Mouse (Mus musculus): ENCODE results near the gene Rbm47.

Rbm47 gene

GRCm38 (mm10) chr5:66084541-66084940, 88.4 kb downstream of the Rbm47 start:
- DNase-seq, result no peak

DNA sequence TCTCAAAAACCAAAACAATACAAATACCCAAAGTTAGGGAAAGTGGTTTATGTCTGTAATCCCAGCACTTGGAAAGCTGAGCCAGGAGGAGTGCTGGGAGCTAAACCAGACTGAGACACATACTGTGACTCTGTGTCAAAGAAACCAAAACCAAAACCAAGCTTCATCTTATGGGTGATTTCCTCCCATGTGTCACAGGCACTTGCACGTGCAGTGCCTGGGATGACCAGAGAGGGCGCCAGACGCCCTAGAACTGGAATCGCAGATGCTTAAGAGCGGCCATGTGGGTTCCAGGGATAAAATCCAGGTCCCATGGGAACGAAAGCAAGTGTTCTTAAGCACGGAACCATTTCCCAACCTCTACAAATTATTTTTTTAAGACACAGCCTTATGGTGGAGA, 89.6 kb downstream of the Rbm47 start:
- peak; percentile 71 for DNase-seq

- DNase-seq, result no peak
These were observed 90.7 kb downstream of the Rbm47 start for GRCm38 (mm10) chr5:66082229-66082572.

DNA sequence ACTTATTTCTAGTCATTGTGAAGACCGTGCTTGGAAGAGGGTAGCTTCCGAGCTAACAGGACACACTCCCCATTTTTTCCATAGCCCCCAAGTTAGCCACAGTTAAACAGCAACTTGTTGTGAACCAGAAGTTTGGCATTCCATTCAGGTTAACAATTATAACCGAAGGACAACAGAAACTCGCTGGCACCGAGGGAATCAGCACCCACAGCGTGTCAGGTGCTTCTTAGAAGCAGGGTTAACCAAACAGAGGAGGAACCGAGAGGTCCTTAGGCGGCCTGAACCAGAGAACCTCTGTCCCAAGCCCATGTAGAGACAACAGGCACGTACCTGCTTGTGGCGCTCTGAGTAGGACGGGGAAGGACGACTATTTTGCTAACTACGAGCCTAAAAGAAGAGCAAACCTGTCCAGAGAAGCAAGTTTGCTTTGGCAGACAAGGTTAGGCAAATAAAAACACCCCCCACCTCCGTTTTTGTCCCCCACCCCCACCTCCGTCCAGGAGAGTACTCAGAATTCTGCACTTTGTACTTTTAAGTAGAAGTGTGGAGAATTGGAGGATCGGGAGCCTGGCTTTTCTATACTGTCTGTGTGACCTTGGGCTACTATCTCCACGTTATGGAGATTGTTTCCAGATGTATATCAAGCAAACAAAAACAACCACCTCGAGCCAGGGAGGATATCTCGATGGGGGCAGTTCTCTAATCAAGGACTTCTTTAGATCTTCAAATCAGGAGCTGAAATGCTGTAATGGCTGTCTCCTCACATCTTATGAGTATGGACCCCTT, 91.3 kb downstream of the Rbm47 start:
- no peak for DNase-seq

DNA sequence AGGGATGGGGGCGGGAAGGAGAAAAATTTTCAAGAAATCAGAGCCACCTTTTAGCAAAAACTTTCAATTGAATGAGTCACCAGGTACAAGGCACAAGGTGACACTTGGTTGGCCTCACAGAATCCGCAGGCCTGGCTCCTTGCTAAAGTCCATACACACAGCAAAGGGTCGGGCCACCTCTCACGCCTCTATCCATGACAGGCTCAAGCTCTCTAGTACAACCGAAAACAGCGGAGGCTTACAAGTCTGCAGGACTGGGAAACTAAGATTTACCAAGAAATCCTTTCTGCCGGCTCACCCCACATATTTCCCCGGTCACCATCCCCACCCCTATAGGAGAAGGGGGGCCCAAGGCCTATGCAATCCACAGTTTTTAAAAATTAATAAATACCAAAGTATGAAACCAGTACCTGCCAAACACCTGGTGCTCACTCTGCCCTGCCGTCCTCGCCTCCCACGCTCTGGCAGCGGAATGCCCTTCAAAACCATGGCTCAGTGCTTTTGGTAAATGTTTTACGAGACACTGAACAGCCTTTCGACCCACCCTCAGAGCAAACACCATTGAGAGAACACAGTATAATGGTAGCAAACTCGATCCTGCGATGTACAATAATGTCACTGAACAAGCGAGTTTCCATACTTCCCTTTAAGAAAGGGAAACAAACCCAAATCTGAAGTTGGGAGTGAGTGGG, 92.2 kb downstream of the Rbm47 start:
- no peak for DNase-seq

- DNase-seq, result no peak
These were observed 93.3 kb downstream of the Rbm47 start for GRCm38 (mm10) chr5:66079358-66080179.

GRCm38 (mm10) chr5:66078491-66079012, 94.4 kb downstream of the Rbm47 start:
- DNase-seq, result no peak

- DNase-seq, result peak; percentile 66
These were observed 95.5 kb downstream of the Rbm47 start for GRCm38 (mm10) chr5:66077416-66077815.

DNA sequence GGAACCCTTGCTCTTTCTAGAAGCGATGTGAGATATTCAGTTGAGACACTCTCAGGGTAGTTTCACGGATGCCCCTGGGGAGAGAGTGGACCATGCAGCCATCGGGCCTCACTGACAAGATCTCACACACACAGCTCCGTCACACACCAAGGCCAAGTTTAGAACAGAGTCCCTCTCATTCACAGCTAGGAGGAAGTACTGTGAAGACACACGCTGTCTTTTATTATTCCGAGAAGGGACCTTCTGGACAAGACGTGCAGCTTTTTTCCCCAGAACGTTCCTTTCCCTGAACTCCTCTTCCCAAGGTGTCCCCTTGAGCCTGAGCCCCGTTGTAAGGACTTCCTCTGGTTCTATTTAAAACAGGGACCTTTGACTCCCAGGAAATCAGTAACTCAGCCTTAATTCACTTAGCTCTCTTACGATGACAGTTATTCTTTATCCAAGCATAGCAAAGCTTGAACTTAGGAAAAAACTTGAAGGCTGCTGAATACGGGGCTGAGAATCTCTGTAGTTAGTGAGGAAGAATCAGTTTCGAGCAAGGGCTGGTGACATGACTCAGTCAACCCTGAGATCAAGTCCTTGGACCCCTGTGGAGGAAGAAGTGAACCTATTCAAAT, 96.1 kb downstream of the Rbm47 start:
- no peak for DNase-seq

DNA sequence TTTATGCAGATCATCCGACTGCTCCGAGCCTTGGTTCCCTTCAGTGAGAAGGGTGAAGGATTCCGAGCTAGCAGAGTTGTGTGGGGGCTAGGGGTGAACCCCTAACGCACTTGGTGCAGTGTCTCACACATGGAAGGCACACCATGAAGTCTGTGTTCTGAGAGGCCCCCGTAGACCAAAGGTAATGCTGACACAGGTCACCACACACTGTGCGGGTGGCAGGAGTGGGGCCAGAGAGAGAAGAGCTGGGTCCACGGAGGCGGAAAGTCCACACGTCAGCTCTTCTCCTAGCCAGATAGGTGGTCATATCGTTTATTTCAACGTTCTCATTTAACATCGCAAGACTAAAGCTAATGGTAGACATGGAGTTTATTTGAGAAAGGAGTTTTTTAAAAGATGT, 97.0 kb downstream of the Rbm47 start:
- no peak for DNase-seq

- peak; percentile 85 for DNase-seq
These were observed 97.9 kb downstream of the Rbm47 start for GRCm38 (mm10) chr5:66075032-66075488.

- DNase-seq, result no peak
These were observed 98.7 kb downstream of the Rbm47 start for GRCm38 (mm10) chr5:66074235-66074634.

GRCm38 (mm10) chr5:66073604-66074164, 99.2 kb downstream of the Rbm47 start:
- DNase-seq, result no peak

GRCm38 (mm10) chr5:66071722-66072121, 101.2 kb downstream of the Rbm47 start:
- DNase-seq, result no peak

- no peak for DNase-seq
These were observed 102.6 kb downstream of the Rbm47 start for GRCm38 (mm10) chr5:66070350-66070749.

- DNase-seq, result peak; percentile 67
These were observed 103.3 kb downstream of the Rbm47 start for GRCm38 (mm10) chr5:66069470-66070144.

- DNase-seq, result no peak
These were observed 103.8 kb downstream of the Rbm47 start for GRCm38 (mm10) chr5:66069133-66069469.

DNA sequence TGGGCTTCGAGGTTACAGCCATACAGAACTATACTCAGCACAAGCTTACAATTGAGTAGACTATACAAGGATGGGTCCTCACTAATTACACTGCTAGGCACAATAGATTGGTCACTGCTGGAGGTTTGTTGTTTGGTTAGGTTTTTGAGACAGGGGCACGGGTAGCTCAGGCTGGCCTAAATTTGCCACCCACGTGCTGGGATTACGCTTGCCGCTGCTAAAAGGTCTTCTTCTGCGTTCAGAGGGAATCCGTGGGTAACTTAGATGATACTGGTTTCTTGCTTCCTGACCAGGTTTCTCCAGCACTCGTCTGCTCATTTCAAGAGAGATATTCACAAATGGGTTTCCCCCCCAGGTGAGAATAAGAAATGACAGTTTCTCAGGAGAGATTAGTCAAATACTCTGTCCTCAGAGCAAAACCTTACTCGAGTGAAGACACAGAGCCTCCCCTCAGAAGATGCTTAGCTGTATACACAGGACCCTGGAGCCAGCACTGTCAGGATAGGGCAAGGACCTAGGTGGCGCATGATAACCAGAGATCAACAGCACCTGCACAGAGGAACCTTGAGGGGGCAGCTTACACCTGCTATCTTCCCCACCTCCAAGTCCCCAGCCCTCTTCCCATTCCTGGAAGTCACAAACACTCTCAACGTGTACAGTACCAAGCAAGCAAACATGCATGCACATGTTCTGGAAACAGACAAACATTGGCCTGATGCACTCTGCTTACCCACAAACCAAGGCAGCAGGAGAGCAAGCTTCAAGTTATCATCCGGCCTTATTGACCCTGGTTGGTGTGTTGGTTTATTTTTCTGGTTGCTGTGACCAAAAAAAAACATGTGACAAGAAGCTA, 104.6 kb downstream of the Rbm47 start:
- DNase-seq, result peak; percentile 35

DNA sequence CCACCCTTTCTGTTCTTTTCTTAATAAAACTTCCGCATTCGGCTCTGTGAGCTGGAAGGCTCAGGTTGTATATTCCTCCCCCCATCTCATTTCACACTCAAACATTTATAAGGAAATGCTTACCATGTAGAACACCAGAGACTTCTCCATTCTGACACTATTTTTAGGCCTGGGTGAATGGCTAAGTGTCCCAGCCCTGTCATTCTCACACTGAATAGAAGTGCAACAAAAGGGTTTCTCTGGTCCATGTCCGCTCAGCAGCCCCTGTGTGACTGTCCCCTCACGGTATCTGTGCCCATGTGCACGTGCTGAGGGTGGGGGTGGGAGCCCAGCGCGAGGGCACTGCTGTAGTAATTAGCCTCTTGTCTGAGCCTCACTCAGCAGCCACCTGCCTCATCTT, 105.7 kb downstream of the Rbm47 start:
- no peak for DNase-seq

- no peak for DNase-seq
These were observed 110.0 kb downstream of the Rbm47 start for GRCm38 (mm10) chr5:66062930-66063220.
